Mouse (Mus musculus): ENCODE data around the gene Sbk2. TPM values are rescaled to one million over a fixed set of nuclear protein-coding genes. Genes with fewer than 3 reads are reported as not detected.

Gene Sbk2
- polyA plus RNA-seq, 1 experiment from 2014 or later: not detected

GRCm38 (mm10) chr7:4995268-4996002, 31.2 kb upstream of the Sbk2 start:
- 5% methylated on average over 19 of the region's 19 CpGs for WGBS
- ATAC-seq (replicated peaks; ENCODE audit: insufficient number of reproducible peaks, low FRiP score, low TSS enrichment, low read depth): no peak; the same call in 1 of the 2 replicates

GRCm38 (mm10) chr7:4993999-4994788, 30.0 kb upstream of the Sbk2 start:
- peak overlapping the region; percentile 9; the same call in 1 of the 2 replicates for H3K9ac ChIP-seq (replicated peaks; ENCODE audit: low read length)
- DNase-seq (ENCODE audit: low spot score): no peak
- WGBS: 44% methylated on average over 56 of the region's 59 CpGs

More at GRCm38 (mm10) chr7:4995268-4996002, 31.2 kb upstream of the Sbk2 start:
- H3K9me3 ChIP-seq (replicated peaks; ENCODE audit: control insufficient read depth, low read length): no peaks in the 10 kb centered on the region
- H3K9ac ChIP-seq (replicated peaks; ENCODE audit: low read length): peak overlapping the region; percentile 89
- no peak for DNase-seq (ENCODE audit: low spot score)
- H3K36me3 ChIP-seq (replicated peaks; ENCODE audit: control insufficient read depth, insufficient read depth, low read depth, low read length): peaks cover 4% of the 10 kb centered on the region; the same call in 1 of the 2 replicates
- peak overlapping the region; percentile 77 for H3K4me3 ChIP-seq (ENCODE audit: low read depth, low read length)
- H3K4me2 ChIP-seq (ENCODE audit: low read depth, low read length): peak overlapping the region; percentile 62
- H3K4me1 ChIP-seq (ENCODE audit: control insufficient read depth, insufficient read depth, low read length): no peaks in the 10 kb centered on the region
- H3K27me3 ChIP-seq (ENCODE audit: control insufficient read depth, insufficient read depth, low read length): peaks cover 21% of the 10 kb centered on the region
- H3K27ac ChIP-seq (replicated peaks; ENCODE audit: low read depth, low read length): no peak overlapping the region

GRCm38 (mm10) chr7:4993347-4993998, 29.3 kb upstream of the Sbk2 start:
- Histone ChIP-seq H3K9ac (replicated peaks; ENCODE audit: low read length) (peak overlapping the region; percentile 9; the same call in 1 of the 2 replicates), H3K9me3 (replicated peaks; ENCODE audit: control insufficient read depth, low read length) (no peaks in the 10 kb centered on the region), H3K4me1 (ENCODE audit: control insufficient read depth, insufficient read depth, low read length) (no peaks in the 10 kb centered on the region), H3K36me3 (replicated peaks; ENCODE audit: control insufficient read depth, insufficient read depth, low read depth, low read length) (peaks cover 4% of the 10 kb centered on the region; the same call in 1 of the 2 replicates), H3K4me3 (ENCODE audit: low read depth, low read length) (no peak overlapping the region), H3K27ac (replicated peaks; ENCODE audit: low read depth, low read length) (no peak overlapping the region), H3K4me2 (ENCODE audit: low read depth, low read length) (peak overlapping the region; percentile 21; the same call in 1 of the 2 replicates), H3K27me3 (ENCODE audit: control insufficient read depth, insufficient read depth, low read length) (peaks cover 21% of the 10 kb centered on the region)
- DNase-seq (ENCODE audit: low spot score) (no peak), ATAC-seq (replicated peaks; ENCODE audit: insufficient number of reproducible peaks, low FRiP score, low TSS enrichment, low read depth) (no peak)
- 29% methylated on average over 44 of the region's 55 CpGs for WGBS

More at GRCm38 (mm10) chr7:4993999-4994788, 30.0 kb upstream of the Sbk2 start:
- Histone ChIP-seq H3K27ac (replicated peaks; ENCODE audit: low read depth, low read length) (no peak overlapping the region), H3K27me3 (ENCODE audit: control insufficient read depth, insufficient read depth, low read length) (peaks cover 21% of the 10 kb centered on the region), H3K4me2 (ENCODE audit: low read depth, low read length) (peak overlapping the region; percentile 21; the same call in 1 of the 2 replicates), H3K4me1 (ENCODE audit: control insufficient read depth, insufficient read depth, low read length) (no peaks in the 10 kb centered on the region), H3K36me3 (replicated peaks; ENCODE audit: control insufficient read depth, insufficient read depth, low read depth, low read length) (peaks cover 4% of the 10 kb centered on the region; the same call in 1 of the 2 replicates), H3K9me3 (replicated peaks; ENCODE audit: control insufficient read depth, low read length) (no peaks in the 10 kb centered on the region), H3K4me3 (ENCODE audit: low read depth, low read length) (peak overlapping the region; percentile 8; the same call in 1 of the 2 replicates)
- ATAC-seq (replicated peaks; ENCODE audit: insufficient number of reproducible peaks, low FRiP score, low TSS enrichment, low read depth): no peak

- ATAC-seq (replicated peaks; ENCODE audit: insufficient number of reproducible peaks, low FRiP score, low TSS enrichment, low read depth): no peak
- H3K4me3 ChIP-seq (ENCODE audit: low read depth, low read length): no peak overlapping the region
- 65% methylated on average over 2 of the region's 2 CpGs for WGBS
- no peaks in the 10 kb centered on the region; the same call in 1 of the 2 replicates for H3K36me3 ChIP-seq (replicated peaks; ENCODE audit: control insufficient read depth, insufficient read depth, low read depth, low read length)
- no peak overlapping the region for H3K9ac ChIP-seq (replicated peaks; ENCODE audit: low read length)
- DNase-seq (ENCODE audit: low spot score): no peak
- H3K27ac ChIP-seq (replicated peaks; ENCODE audit: low read depth, low read length): no peak overlapping the region
- no peak overlapping the region for H3K4me2 ChIP-seq (ENCODE audit: low read depth, low read length)
- H3K27me3 ChIP-seq (ENCODE audit: control insufficient read depth, insufficient read depth, low read length): peaks cover 7% of the 10 kb centered on the region
- H3K4me1 ChIP-seq (ENCODE audit: control insufficient read depth, insufficient read depth, low read length): no peaks in the 10 kb centered on the region
- no peaks in the 10 kb centered on the region for H3K9me3 ChIP-seq (replicated peaks; ENCODE audit: control insufficient read depth, low read length)
Measured at GRCm38 (mm10) chr7:4988250-4988649, 24.0 kb upstream of the Sbk2 start.

- Histone ChIP-seq H3K9ac (replicated peaks; ENCODE audit: low read length) (no peak overlapping the region), H3K4me1 (ENCODE audit: control insufficient read depth, insufficient read depth, low read length) (no peaks in the 10 kb centered on the region), H3K4me2 (ENCODE audit: low read depth, low read length) (no peak overlapping the region), H3K4me3 (ENCODE audit: low read depth, low read length) (no peak overlapping the region), H3K27me3 (ENCODE audit: control insufficient read depth, insufficient read depth, low read length) (no peaks in the 10 kb centered on the region), H3K9me3 (replicated peaks; ENCODE audit: control insufficient read depth, low read length) (no peaks in the 10 kb centered on the region), H3K36me3 (replicated peaks; ENCODE audit: control insufficient read depth, insufficient read depth, low read depth, low read length) (no peaks in the 10 kb centered on the region), H3K27ac (replicated peaks; ENCODE audit: low read depth, low read length) (no peak overlapping the region)
- DNase-seq (ENCODE audit: low spot score): no peak
- 88% methylated on average over 7 of the region's 7 CpGs for WGBS
- no peak for ATAC-seq (replicated peaks; ENCODE audit: insufficient number of reproducible peaks, low FRiP score, low TSS enrichment, low read depth)
Measured at GRCm38 (mm10) chr7:4976832-4977231, 12.6 kb upstream of the Sbk2 start.

GRCm38 (mm10) chr7:4975455-4975854, 11.2 kb upstream of the Sbk2 start:
- Histone ChIP-seq H3K36me3 (replicated peaks; ENCODE audit: control insufficient read depth, insufficient read depth, low read depth, low read length) (no peaks in the 10 kb centered on the region), H3K27ac (replicated peaks; ENCODE audit: low read depth, low read length) (no peak overlapping the region), H3K27me3 (ENCODE audit: control insufficient read depth, insufficient read depth, low read length) (no peaks in the 10 kb centered on the region), H3K4me2 (ENCODE audit: low read depth, low read length) (no peak overlapping the region), H3K9ac (replicated peaks; ENCODE audit: low read length) (no peak overlapping the region), H3K4me1 (ENCODE audit: control insufficient read depth, insufficient read depth, low read length) (no peaks in the 10 kb centered on the region), H3K9me3 (replicated peaks; ENCODE audit: control insufficient read depth, low read length) (no peaks in the 10 kb centered on the region), H3K4me3 (ENCODE audit: low read depth, low read length) (no peak overlapping the region)
- ATAC-seq (replicated peaks; ENCODE audit: insufficient number of reproducible peaks, low FRiP score, low TSS enrichment, low read depth) (no peak), DNase-seq (ENCODE audit: low spot score) (no peak)
- 51% methylated on average over 4 of the region's 4 CpGs for WGBS

- H3K27ac ChIP-seq (replicated peaks; ENCODE audit: low read depth, low read length): no peak overlapping the region
- H3K4me1 ChIP-seq (ENCODE audit: control insufficient read depth, insufficient read depth, low read length): no peaks in the 10 kb centered on the region
- 0 out of 2 replicates have a peak overlapping the region, but pooled peaks have one; percentile 2 for H3K9ac ChIP-seq (replicated peaks; ENCODE audit: low read length)
- H3K27me3 ChIP-seq (ENCODE audit: control insufficient read depth, insufficient read depth, low read length): no peaks in the 10 kb centered on the region
- 70% methylated on average over 18 of the region's 18 CpGs for WGBS
- ATAC-seq (replicated peaks; ENCODE audit: insufficient number of reproducible peaks, low FRiP score, low TSS enrichment, low read depth) (no peak), DNase-seq (ENCODE audit: low spot score) (no peak)
- H3K4me3 ChIP-seq (ENCODE audit: low read depth, low read length): no peak overlapping the region
- H3K4me2 ChIP-seq (ENCODE audit: low read depth, low read length): no peak overlapping the region
- H3K36me3 ChIP-seq (replicated peaks; ENCODE audit: control insufficient read depth, insufficient read depth, low read depth, low read length): no peaks in the 10 kb centered on the region
- H3K9me3 ChIP-seq (replicated peaks; ENCODE audit: control insufficient read depth, low read length): no peaks in the 10 kb centered on the region
Measured at GRCm38 (mm10) chr7:4972321-4973047, 8.3 kb upstream of the Sbk2 start.

Data from embryonic facial prominence, embryonic 11.5 days (tissue).